Mouse (Mus musculus) kidney, adult 2 months (tissue): ENCODE measurements at regions not wholly inside any gene's neighbourhood (a gene's known extent, or its start where the extent isn't known, plus 50 kb on each side); places are given as distances from the start of the nearest gene placed in this dataset.

Experiments
- CTCF ChIP-seq: fragments of 200-500 bp; conservative IDR thresholded peaks from 2 replicates; pipeline ENCODE4 v1.5.1; 2011; ENCODE audit warnings: low read depth, mild to moderate bottlenecking, control low read depth, low read length, moderate library complexity, mixed read lengths; ENCODE audit not compliant: insufficient read depth, insufficient read length
- POLR2A ChIP-seq: fragments of 200-500 bp; IDR thresholded peaks from one replicate; pipeline ENCODE4 v1.6.1; 2011; ENCODE audit warnings: low read depth, low read length, control low read depth

DNA sequence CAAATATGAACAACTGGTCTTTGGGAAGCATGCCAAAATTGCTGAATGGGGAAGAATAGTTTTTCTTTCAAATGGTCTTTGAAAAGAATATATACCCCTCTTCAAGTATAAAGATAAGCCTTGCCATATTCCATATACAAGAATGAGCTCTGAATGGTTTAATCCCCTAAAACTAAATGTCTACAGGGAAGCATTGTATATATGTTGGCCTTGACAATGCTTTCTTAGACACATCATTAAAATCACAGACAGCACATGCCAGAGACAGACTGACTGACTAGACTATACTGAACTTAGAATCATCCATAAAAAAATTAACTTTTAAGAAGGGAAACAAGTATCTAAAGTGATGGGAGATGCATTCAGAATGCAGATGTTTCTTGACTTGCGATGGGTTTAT lies 1843.8 kb upstream of the 5930422O12Rik start:
- TF ChIP-seq POLR2A, result no peak
- TF ChIP-seq CTCF, result no peak
